In the genomic region with DNA sequence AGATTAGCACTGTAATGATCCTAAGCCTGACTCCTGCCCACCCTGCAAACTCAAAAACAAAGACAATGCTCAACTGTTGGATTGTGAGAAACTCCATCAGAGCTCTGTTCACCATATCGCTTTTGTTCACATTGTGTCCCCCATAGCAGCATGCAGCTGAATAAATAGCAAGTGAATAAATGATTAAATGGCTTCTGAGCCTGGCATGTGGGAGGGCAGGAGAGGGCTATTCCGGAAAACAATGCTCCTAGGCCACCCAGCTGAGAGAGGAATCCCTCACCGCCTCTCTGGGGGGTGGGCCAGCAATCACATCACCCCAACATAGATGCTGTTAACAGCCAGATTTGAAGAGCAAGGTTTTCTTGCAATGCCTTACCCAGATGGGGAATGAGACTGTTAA, we compare ENCODE assay signal across 26 mouse cellular contexts.
DNase-seq lines count a peak whose midpoint lies in the region; ATAC-seq and TF ChIP-seq lines count a peak whose summit lies in the region.
"Had no signal": no experiment of that assay in that cellular context is flagged by ENCODE, and none has a peak within 500 bp of the region (broad histone marks: within the 10 kb centered on the region; RNA-seq: fewer than 3 reads in every experiment).

No protein-coding gene starts in this region.

- H3K4me2 ChIP-seq in hindbrain, postnatal 0 days (ENCODE audit: low read depth, low read length): no peak overlapping the region
- H3K4me2 ChIP-seq in midbrain, postnatal 0 days (ENCODE audit: low read depth, low read length, poor library complexity, severe bottlenecking): no peak overlapping the region
- H3K4me2 ChIP-seq: embryonic facial prominence, embryonic 15.5 days; heart, embryonic 15.5 days; limb, embryonic 13.5 days; liver, embryonic 12.5 days; midbrain, embryonic 15.5 days had no signal

- H3K9me3 ChIP-seq in hindbrain, embryonic 10.5 days: no peaks in the 10 kb centered on the region
- no peaks in the 10 kb centered on the region for H3K9me3 ChIP-seq in hindbrain, postnatal 0 days (ENCODE audit: low read length)
- H3K9me3 ChIP-seq in midbrain, embryonic 10.5 days (replicated peaks): no peaks in the 10 kb centered on the region
- H3K9me3 ChIP-seq in midbrain, postnatal 0 days (ENCODE audit: low read length): no peaks in the 10 kb centered on the region
- H3K9me3 ChIP-seq: embryonic facial prominence, embryonic 15.5 days; heart, embryonic 15.5 days; limb, embryonic 13.5 days; liver, embryonic 12.5 days; midbrain, embryonic 15.5 days had no signal

- TF ChIP-seq CTCF in hindbrain, postnatal 0 days (IDR thresholded peaks at IDR 0.05; ENCODE audit: low read depth): no peak
- no peak for TF ChIP-seq CTCF in midbrain, postnatal 0 days (IDR thresholded peaks at IDR 0.05)

- H3K27ac ChIP-seq in hindbrain, embryonic 10.5 days: peak overlapping the region; percentile 76
- H3K27ac ChIP-seq in hindbrain, postnatal 0 days: no peak overlapping the region
- H3K27ac ChIP-seq in midbrain, embryonic 10.5 days (replicated peaks): peak overlapping the region; percentile 49
- H3K27ac ChIP-seq in midbrain, postnatal 0 days (ENCODE audit: low read depth, low read length): no peak overlapping the region
- H3K27ac ChIP-seq: embryonic facial prominence, embryonic 15.5 days; heart, embryonic 15.5 days; limb, embryonic 13.5 days; liver, embryonic 12.5 days; midbrain, embryonic 15.5 days; stomach, postnatal 0 days had no signal

- H3K9ac ChIP-seq in hindbrain, postnatal 0 days (replicated peaks; ENCODE audit: low read length): no peak overlapping the region
- no peak overlapping the region for H3K9ac ChIP-seq in midbrain, postnatal 0 days (replicated peaks; ENCODE audit: low read length, poor library complexity, severe bottlenecking)
- H3K9ac ChIP-seq: embryonic facial prominence, embryonic 15.5 days; heart, embryonic 15.5 days; limb, embryonic 13.5 days; liver, embryonic 12.5 days; midbrain, embryonic 15.5 days had no signal

- H3K4me3 ChIP-seq in hindbrain, embryonic 10.5 days: no peak overlapping the region
- H3K4me3 ChIP-seq in hindbrain, postnatal 0 days (ENCODE audit: low read length): no peak overlapping the region
- H3K4me3 ChIP-seq in midbrain, embryonic 10.5 days: no peak overlapping the region
- no peak overlapping the region for H3K4me3 ChIP-seq in midbrain, postnatal 0 days (ENCODE audit: low read depth, low read length)
- H3K4me3 ChIP-seq: embryonic facial prominence, embryonic 15.5 days; heart, embryonic 15.5 days; limb, embryonic 13.5 days; liver, embryonic 12.5 days; midbrain, embryonic 15.5 days had no signal

- peaks cover 21% of the 10 kb centered on the region for H3K4me1 ChIP-seq in hindbrain, embryonic 10.5 days (replicated peaks)
- no peaks in the 10 kb centered on the region for H3K4me1 ChIP-seq in hindbrain, postnatal 0 days (ENCODE audit: insufficient read depth, low read length)
- H3K4me1 ChIP-seq in midbrain, embryonic 10.5 days: peaks cover 17% of the 10 kb centered on the region
- H3K4me1 ChIP-seq in midbrain, postnatal 0 days (ENCODE audit: insufficient read depth, low read length): no peaks in the 10 kb centered on the region
- H3K4me1 ChIP-seq: embryonic facial prominence, embryonic 15.5 days; heart, embryonic 15.5 days; limb, embryonic 13.5 days; liver, embryonic 12.5 days; midbrain, embryonic 15.5 days had no signal

- DNase-seq in hindbrain, embryonic 10.5 days (ENCODE audit: low spot score): peak; percentile 27
- DNase-seq in hindbrain, postnatal 0 days (ENCODE audit: low spot score): no peak
- no peak for DNase-seq in midbrain, embryonic 10.5 days (ENCODE audit: low spot score)
- no peak for DNase-seq in midbrain, postnatal 0 days (ENCODE audit: low spot score)
- DNase-seq in embryo, embryonic 10.5 days (ENCODE audit: low spot score): peak; percentile 26
- DNase-seq in mesoderm, embryonic 11.5 days (ENCODE audit: low read depth, low spot score): peak; percentile 16
- no peak for DNase-seq in gastrocnemius, postnatal 10 days
- DNase-seq: cerebellum, adult 11 months; cerebellum, adult 9-11 months; gastrocnemius, postnatal 36 days; heart, postnatal 36 days; kidney, adult 2 months; kidney, postnatal 36 days; layer of hippocampus, adult 9-11 months; lung, adult 18-20 months; lung, postnatal 10 days; thymus, adult 2 months had no signal

- no peaks in the 10 kb centered on the region for H3K27me3 ChIP-seq in hindbrain, embryonic 10.5 days (ENCODE audit: insufficient read depth, poor library complexity, severe bottlenecking)
- no peaks in the 10 kb centered on the region for H3K27me3 ChIP-seq in hindbrain, postnatal 0 days (ENCODE audit: insufficient read depth, low read length)
- no peaks in the 10 kb centered on the region for H3K27me3 ChIP-seq in midbrain, embryonic 10.5 days (ENCODE audit: low read depth, poor library complexity, severe bottlenecking)
- H3K27me3 ChIP-seq in midbrain, postnatal 0 days (ENCODE audit: insufficient read depth, low read length): no peaks in the 10 kb centered on the region
- H3K27me3 ChIP-seq: embryonic facial prominence, embryonic 15.5 days; heart, embryonic 15.5 days; limb, embryonic 13.5 days; liver, embryonic 12.5 days; midbrain, embryonic 15.5 days had no signal

- WGBS in hindbrain, embryonic 10.5 days: 14% methylated on average over 3 of the region's 3 CpGs
- WGBS in hindbrain, postnatal 0 days: 9% methylated on average over 3 of the region's 3 CpGs
- 17% methylated on average over 3 of the region's 3 CpGs for WGBS in midbrain, embryonic 10.5 days
- WGBS in midbrain, postnatal 0 days: 14% methylated on average over 3 of the region's 3 CpGs

- no peaks in the 10 kb centered on the region for H3K36me3 ChIP-seq in hindbrain, embryonic 10.5 days
- no peaks in the 10 kb centered on the region for H3K36me3 ChIP-seq in hindbrain, postnatal 0 days (ENCODE audit: insufficient read depth, low read length)
- H3K36me3 ChIP-seq in midbrain, embryonic 10.5 days: no peaks in the 10 kb centered on the region
- H3K36me3 ChIP-seq in midbrain, postnatal 0 days (ENCODE audit: insufficient read depth, low read length): no peaks in the 10 kb centered on the region
- H3K36me3 ChIP-seq: embryonic facial prominence, embryonic 15.5 days; heart, embryonic 15.5 days; limb, embryonic 13.5 days; liver, embryonic 12.5 days; midbrain, embryonic 15.5 days had no signal

- no peak for ATAC-seq in hindbrain, postnatal 0 days
- no peak for ATAC-seq in midbrain, postnatal 0 days (ENCODE audit: low FRiP score)
- no peak for ATAC-seq in monocyte, adult 5-6 weeks (replicated peaks; ENCODE audit: insufficient number of reproducible peaks, low FRiP score, low TSS enrichment, poor library complexity, severe bottlenecking)
- ATAC-seq: forebrain, embryonic 16.5 days; inflammation-experienced regulatory T-cells, adult 6 months; liver, embryonic 12.5 days; midbrain, embryonic 15.5 days had no signal

Comparison
In these comparisons a context has a peak if more than half of its experiments do, and no peak if none do; other contexts are left out.
1. DNase-seq: peak in hindbrain, embryonic 10.5 days (single experiment), embryo, embryonic 10.5 days (single experiment) and mesoderm, embryonic 11.5 days (single experiment); none in hindbrain, postnatal 0 days (single experiment), midbrain, embryonic 10.5 days (single experiment), midbrain, postnatal 0 days (single experiment) and gastrocnemius, postnatal 10 days (single experiment).
2. H3K27ac ChIP-seq: peak in hindbrain, embryonic 10.5 days (single experiment) and midbrain, embryonic 10.5 days (single experiment); none in hindbrain, postnatal 0 days (single experiment) and midbrain, postnatal 0 days (single experiment).